Mouse (Mus musculus): ENCODE measurements at regions not wholly inside any gene's neighbourhood (a gene's known extent, or its start where the extent isn't known, plus 50 kb on each side); places are given as distances from the start of the nearest gene placed in this dataset.

GRCm38 (mm10) chrX:11776236-11776899, 383.8 kb downstream of the Bcor start:
- TF ChIP-seq CTCF (IDR thresholded peaks at IDR 0.05; ENCODE audit: borderline replicate concordance, extremely low read depth, insufficient read depth, insufficient read length) (no peak), POLR2A (IDR thresholded peaks at IDR 0.05; ENCODE audit: borderline replicate concordance, extremely low read depth, insufficient read depth, insufficient read length, poor library complexity, severe bottlenecking) (no peak)
